Mouse (Mus musculus) lung, postnatal 4 days (tissue): ENCODE measurements around the gene Gm30302.

Experiments used
- DNase-seq, 2 experiments: peaks; one replicate each; pipeline ENCODE4 v3.0.0; 2021

The Gm30302 gene

DNA sequence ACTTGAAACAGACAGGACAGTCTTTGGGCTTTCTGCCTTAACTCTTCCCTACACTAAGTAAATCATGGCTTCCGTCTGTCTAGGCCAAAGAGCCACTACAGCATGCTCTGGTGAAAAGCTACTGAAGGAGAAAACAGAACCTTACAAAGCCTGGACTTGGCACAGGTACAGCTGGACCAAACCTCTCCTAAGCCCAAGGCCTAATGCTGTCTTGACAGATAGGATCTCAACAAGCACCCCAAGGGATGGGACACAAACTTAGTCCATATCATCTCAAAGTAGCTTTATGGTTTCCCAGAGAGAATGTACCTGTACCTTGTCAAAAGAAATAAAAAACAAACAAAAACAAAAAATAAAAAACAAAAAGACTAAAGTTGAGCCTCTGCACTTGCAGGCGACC is 62.4 kb downstream of the Gm30302 start:
- no peak for DNase-seq
